Mouse (Mus musculus) ES-E14 (cell line): ENCODE data around the gene Chrm3.

ENCODE experiments used
- CHD2 ChIP-seq: IDR thresholded peaks from 2 replicates; pipeline ENCODE4 v1.6.1; 2014; ENCODE audit warnings: mild to moderate bottlenecking, low read depth, low read length, inconsistent platforms
- HCFC1 ChIP-seq: IDR thresholded peaks from 2 replicates; pipeline ENCODE4 v1.6.1; 2012; ENCODE audit warnings: low read length, inconsistent platforms, borderline replicate concordance; ENCODE audit not compliant: insufficient read depth
- MAFK ChIP-seq: IDR thresholded peaks from 2 replicates; pipeline ENCODE4 v1.6.1; 2014; ENCODE audit warnings: mild to moderate bottlenecking, low read depth, low read length, inconsistent platforms; ENCODE audit not compliant: insufficient read depth
- ZC3H11A ChIP-seq: IDR thresholded peaks from 2 replicates; pipeline ENCODE4 v1.6.1; 2012; ENCODE audit warnings: low read depth, mild to moderate bottlenecking, inconsistent platforms, low read length, borderline replicate concordance

DNA sequence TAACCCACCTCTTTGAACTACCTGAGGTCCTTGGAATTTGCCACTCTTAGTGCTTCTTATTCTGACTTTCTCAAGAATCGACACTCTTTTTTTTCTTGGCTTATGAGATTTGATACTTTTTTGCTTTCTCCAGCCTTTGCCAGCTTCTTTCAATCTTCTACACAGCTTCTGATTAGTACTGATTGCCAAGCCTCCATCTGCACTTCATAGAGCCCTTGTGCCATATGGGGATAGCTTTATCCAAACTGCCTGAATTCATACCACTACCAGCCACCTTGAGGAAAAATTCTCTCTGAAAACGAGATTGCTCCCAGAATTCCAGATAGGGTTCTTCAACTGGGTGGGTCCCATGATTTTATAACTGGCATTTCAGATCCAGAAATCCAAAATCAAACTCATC is 368.0 kb downstream of the Chrm3 start:
- TF ChIP-seq CHD2, result no peak
- no peak for TF ChIP-seq ZC3H11A
- TF ChIP-seq MAFK, result no peak
- no peak for TF ChIP-seq HCFC1
